ENCODE assay signal across 31 mouse cellular contexts in the genomic region with DNA sequence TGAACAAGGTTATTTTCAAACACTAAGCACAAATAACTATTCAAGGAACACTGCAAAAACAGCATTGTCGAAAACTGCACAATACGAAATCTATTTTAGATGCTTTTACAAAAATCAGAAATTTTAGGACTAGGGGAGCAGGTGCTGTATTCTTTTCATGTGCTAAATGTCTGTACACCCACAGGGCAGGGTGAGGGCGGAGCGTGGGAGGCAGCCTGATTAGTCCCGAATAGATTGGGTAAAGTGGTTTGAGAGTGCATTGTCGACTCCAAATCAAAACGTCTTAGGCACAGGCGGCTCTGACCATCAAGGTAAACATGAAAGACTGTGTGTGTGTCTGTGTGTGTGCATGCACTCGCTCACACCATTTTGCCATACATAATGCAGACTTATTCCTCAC. TPM values are rescaled to one million over a fixed set of nuclear protein-coding genes. Genes with fewer than 3 reads are reported as not detected.
DNase-seq lines count a peak whose midpoint lies in the region; ATAC-seq and TF ChIP-seq lines count a peak whose summit lies in the region.
"Had no signal": no experiment of that assay in that cellular context is flagged by ENCODE, and none has a peak within 500 bp of the region (broad histone marks: within the 10 kb centered on the region; RNA-seq: fewer than 3 reads in every experiment).

No protein-coding gene starts in this region.

- TF ChIP-seq CTCF in intestine, postnatal 0 days (IDR thresholded peaks at IDR 0.05; ENCODE audit: low read depth): no peak
- TF ChIP-seq CTCF in layer of hippocampus, adult 2 months (conservative IDR thresholded peaks at IDR 0.05): no peak

- no peak overlapping the region for H3K4me2 ChIP-seq in intestine, embryonic 14.5 days (ENCODE audit: low read length)
- H3K4me2 ChIP-seq in intestine, postnatal 0 days (replicated peaks; ENCODE audit: low read depth): no peak overlapping the region
- H3K4me2 ChIP-seq in midbrain, embryonic 11.5 days: no peak overlapping the region
- H3K4me2 ChIP-seq: embryonic facial prominence, embryonic 12.5 days; forebrain, embryonic 13.5 days; forebrain, embryonic 15.5 days had no signal

- no peaks in the 10 kb centered on the region for H3K36me3 ChIP-seq in intestine, embryonic 14.5 days (ENCODE audit: control insufficient read depth, insufficient read depth, low read length)
- H3K36me3 ChIP-seq in intestine, postnatal 0 days (ENCODE audit: control insufficient read depth, insufficient read depth): no peaks in the 10 kb centered on the region
- H3K36me3 ChIP-seq in midbrain, embryonic 11.5 days (ENCODE audit: control insufficient read depth, insufficient read depth, low read length): no peaks in the 10 kb centered on the region
- H3K36me3 ChIP-seq in midbrain, embryonic 10.5 days: no peaks in the 10 kb centered on the region
- H3K36me3 ChIP-seq: embryonic facial prominence, embryonic 10.5 days; embryonic facial prominence, embryonic 12.5 days; forebrain, embryonic 15.5 days; G1E had no signal

- no peak for ATAC-seq in intestine, embryonic 14.5 days (replicated peaks; ENCODE audit: low FRiP score, low TSS enrichment, low read depth)
- ATAC-seq in intestine, postnatal 0 days: no peak
- ATAC-seq in midbrain, embryonic 11.5 days (ENCODE audit: low FRiP score): no peak
- ATAC-seq: activated CD4-positive, CD25-positive, alpha-beta regulatory T cell, adult 4 months; CD4-positive, CD25-positive, alpha-beta regulatory T cell, adult 4 months; forebrain, embryonic 13.5 days; forebrain, embryonic 15.5 days; Patski had no signal

- intact Hi-C loops in heart, postnatal 25 days (cut with DNase I): no loop called here

- H3K27ac ChIP-seq in intestine, embryonic 14.5 days (ENCODE audit: low read depth): no peak overlapping the region
- no peak overlapping the region for H3K27ac ChIP-seq in intestine, postnatal 0 days (ENCODE audit: low read depth, low read length)
- peak overlapping the region; percentile 11; the same call in 1 of the 2 replicates for H3K27ac ChIP-seq in layer of hippocampus, adult 2 months
- no peak overlapping the region for H3K27ac ChIP-seq in midbrain, embryonic 11.5 days (ENCODE audit: low read depth, low read length)
- no peak overlapping the region for H3K27ac ChIP-seq in midbrain, embryonic 10.5 days (replicated peaks)
- H3K27ac ChIP-seq: embryonic facial prominence, embryonic 10.5 days; embryonic facial prominence, embryonic 12.5 days; forebrain, embryonic 13.5 days; forebrain, embryonic 15.5 days had no signal

- peak; percentile 45 for DNase-seq in heart, adult 11 months
- DNase-seq in heart, postnatal 25 days (ENCODE audit: low spot score): no peak
- peak; percentile 34 for DNase-seq in intestine, embryonic 14.5 days (ENCODE audit: low spot score)
- no peak for DNase-seq in layer of hippocampus, adult 2 months (ENCODE audit: low spot score in 2 of 2)
- no peak for DNase-seq in layer of hippocampus, postnatal 36 days
- DNase-seq in midbrain, embryonic 11.5 days (ENCODE audit: low spot score, missing footprints): peak; percentile 10
- no peak for DNase-seq in midbrain, embryonic 10.5 days (ENCODE audit: low spot score)
- DNase-seq: adrenal gland, adult 8-10 months; adrenal gland, postnatal 14 days; adrenal gland, postnatal 36 days; B cell, adult 2 months; cerebellum, adult 11 months; cerebellum, adult 18-20 months; cerebellum, adult 9-10 months; cerebellum, postnatal 10 days; cerebellum, postnatal 25 days had no signal

- WGBS in intestine, embryonic 14.5 days: 85% methylated on average over 9 of the region's 9 CpGs
- 83% methylated on average over 9 of the region's 9 CpGs for WGBS in intestine, postnatal 0 days
- 77% methylated on average over 9 of the region's 9 CpGs for WGBS in midbrain, embryonic 11.5 days
- 82% methylated on average over 9 of the region's 9 CpGs for WGBS in midbrain, embryonic 10.5 days

- H3K4me1 ChIP-seq in intestine, embryonic 14.5 days (replicated peaks; ENCODE audit: control insufficient read depth, insufficient read depth, low read length): peaks cover 14% of the 10 kb centered on the region
- no peaks in the 10 kb centered on the region; the same call in 1 of the 2 replicates for H3K4me1 ChIP-seq in intestine, postnatal 0 days (replicated peaks; ENCODE audit: control insufficient read depth, insufficient read depth, low read length)
- no peaks in the 10 kb centered on the region for H3K4me1 ChIP-seq in midbrain, embryonic 11.5 days (ENCODE audit: control insufficient read depth, insufficient read depth, low read length)
- H3K4me1 ChIP-seq in midbrain, embryonic 10.5 days: peaks cover 8% of the 10 kb centered on the region
- H3K4me1 ChIP-seq: embryonic facial prominence, embryonic 12.5 days had no signal

- no peaks in the 10 kb centered on the region for H3K9me3 ChIP-seq in intestine, embryonic 14.5 days (ENCODE audit: control insufficient read depth, low read length)
- no peaks in the 10 kb centered on the region for H3K9me3 ChIP-seq in intestine, postnatal 0 days (ENCODE audit: control insufficient read depth)
- no peaks in the 10 kb centered on the region for H3K9me3 ChIP-seq in midbrain, embryonic 11.5 days (ENCODE audit: control insufficient read depth, low read length)
- no peaks in the 10 kb centered on the region for H3K9me3 ChIP-seq in midbrain, embryonic 10.5 days (replicated peaks)
- H3K9me3 ChIP-seq: embryonic facial prominence, embryonic 10.5 days; embryonic facial prominence, embryonic 12.5 days; forebrain, embryonic 13.5 days; forebrain, embryonic 15.5 days had no signal

- H3K27me3 ChIP-seq in intestine, embryonic 14.5 days (replicated peaks; ENCODE audit: control insufficient read depth, insufficient read depth, low read length): no peaks in the 10 kb centered on the region
- no peaks in the 10 kb centered on the region for H3K27me3 ChIP-seq in intestine, postnatal 0 days (replicated peaks; ENCODE audit: control insufficient read depth, insufficient read depth, low read length)
- no peaks in the 10 kb centered on the region for H3K27me3 ChIP-seq in midbrain, embryonic 11.5 days (ENCODE audit: control insufficient read depth, insufficient read depth, low read length)
- H3K27me3 ChIP-seq in midbrain, embryonic 10.5 days (ENCODE audit: low read depth, poor library complexity, severe bottlenecking): no peaks in the 10 kb centered on the region
- H3K27me3 ChIP-seq: CH12.LX; forebrain, embryonic 13.5 days; forebrain, embryonic 15.5 days; Patski had no signal

- H3K9ac ChIP-seq in intestine, embryonic 14.5 days (ENCODE audit: low read length): no peak overlapping the region
- H3K9ac ChIP-seq in intestine, postnatal 0 days (ENCODE audit: low read depth, low read length): no peak overlapping the region
- no peak overlapping the region for H3K9ac ChIP-seq in midbrain, embryonic 11.5 days (ENCODE audit: low read length)
- H3K9ac ChIP-seq: embryonic facial prominence, embryonic 12.5 days; forebrain, embryonic 13.5 days; forebrain, embryonic 15.5 days had no signal

- H3K4me3 ChIP-seq in intestine, embryonic 14.5 days (ENCODE audit: low read depth, low read length): no peak overlapping the region
- no peak overlapping the region for H3K4me3 ChIP-seq in intestine, postnatal 0 days (ENCODE audit: low read depth, low read length)
- H3K4me3 ChIP-seq in layer of hippocampus, adult 2 months: no peak overlapping the region
- no peak overlapping the region for H3K4me3 ChIP-seq in midbrain, embryonic 11.5 days (ENCODE audit: low read depth, low read length)
- no peak overlapping the region for H3K4me3 ChIP-seq in midbrain, embryonic 10.5 days
- H3K4me3 ChIP-seq: embryonic facial prominence, embryonic 10.5 days; embryonic facial prominence, embryonic 12.5 days; forebrain, embryonic 13.5 days; forebrain, embryonic 15.5 days had no signal

RNA-seq across cellular contexts. Expression of a gene that starts 20.0 kb away (rescaled TPM):
- not detected for total RNA-seq in heart, postnatal 25 days (2021)
- polyA plus RNA-seq in intestine, embryonic 14.5 days (2014; fragmentation: Nextera tagmentation; extraction: Ambion mirVana): not detected in 2 replicates
- not detected in 2 replicates for polyA plus RNA-seq in intestine, postnatal 0 days (2015; fragmentation: Nextera tagmentation; extraction: Ambion mirVana)
- under 1 TPM; 0.23 to 0.34 TPM for total RNA-seq in layer of hippocampus, adult 2 months (2021)
- total RNA-seq in layer of hippocampus, postnatal 36 days (2021): under 1 TPM in 1 of 2 experiments, not detected in 1; 0.18 TPM
- polyA plus RNA-seq in midbrain, embryonic 11.5 days (2014; fragmentation: Nextera tagmentation; extraction: Ambion mirVana): not detected in 2 replicates
- polyA plus RNA-seq in midbrain, embryonic 10.5 days (2016; fragmentation: Nextera tagmentation; extraction: Ambion mirVana): not detected in 2 replicates
- total RNA-seq: adrenal gland, adult 18-20 months; adrenal gland, adult 8-10 months; adrenal gland, postnatal 14 days; adrenal gland, postnatal 36 days; CH12.LX had no signal
- polyA plus RNA-seq: activated CD4-positive, CD25-positive, alpha-beta regulatory T cell, adult 4 months; brain, embryonic 14.5 days; CD4-positive, CD25-positive, alpha-beta regulatory T cell, adult 4 months; cortical plate, adult 2 months; embryonic facial prominence, embryonic 10.5 days; embryonic facial prominence, embryonic 12.5 days; embryonic facial prominence, embryonic 14.5 days; forebrain, embryonic 11.5 days; forebrain, embryonic 13.5 days; forebrain, embryonic 15.5 days; G1E; Patski had no signal

RNA-seq across cellular contexts. Expression of a gene that starts 34.7 kb away (rescaled TPM):
- under 1 TPM; 0.39 to 0.45 TPM for total RNA-seq in heart, postnatal 25 days (2021)
- 24.5 and 26.9 TPM in 2 replicates for polyA plus RNA-seq in intestine, embryonic 14.5 days (2014; fragmentation: Nextera tagmentation; extraction: Ambion mirVana)
- 4.6 and 5.3 TPM in 2 replicates for polyA plus RNA-seq in intestine, postnatal 0 days (2015; fragmentation: Nextera tagmentation; extraction: Ambion mirVana)
- total RNA-seq in layer of hippocampus, adult 2 months (2021): 100 to 1,000 TPM; 127 to 135 TPM
- total RNA-seq in layer of hippocampus, postnatal 36 days (2021): 100 to 1,000 TPM; 119 to 121 TPM
- 22.4 and 23.0 TPM in 2 replicates for polyA plus RNA-seq in midbrain, embryonic 11.5 days (2014; fragmentation: Nextera tagmentation; extraction: Ambion mirVana)
- polyA plus RNA-seq in midbrain, embryonic 10.5 days (2016; fragmentation: Nextera tagmentation; extraction: Ambion mirVana): 16.5 and 19.9 TPM in 2 replicates
- total RNA-seq: CH12.LX, G1E had no signal
- polyA plus RNA-seq: G1E had no signal

Comparison
In these comparisons a context has a peak if more than half of its experiments do, and no peak if none do; other contexts are left out.
1. DNase-seq: peak in heart, adult 11 months (single experiment), intestine, embryonic 14.5 days (single experiment) and midbrain, embryonic 11.5 days (single experiment); none in heart, postnatal 25 days (single experiment), layer of hippocampus, adult 2 months (0 of 2), layer of hippocampus, postnatal 36 days (0 of 2) and midbrain, embryonic 10.5 days (single experiment).